Mouse (Mus musculus) CH12.LX (cell line): ENCODE measurements around the gene Kif13a. TPM values are rescaled to one million over a fixed set of nuclear protein-coding genes. Genes with fewer than 3 reads are reported as not detected.

Experiments used
- DNase-seq: peaks from one replicate; pipeline ENCODE4 v3.0.0-alpha.2; 2013; ENCODE audit errors: extremely low read depth
- H3K27ac ChIP-seq: 2 replicates; pipeline ENCODE4 v1.5.1; 2012; ENCODE audit warnings: low read depth, mild to moderate bottlenecking, control low read depth, moderate library complexity; ENCODE audit not compliant: insufficient read depth
- H3K27me3 ChIP-seq: replicated peaks from 2 replicates; pipeline ENCODE3; 2012; ENCODE audit warnings: inconsistent platforms
- H3K36me3 ChIP-seq, 2 experiments: replicated peaks in 1 of 2; 2 replicates each; pipeline versions ENCODE3 to v1.6.1; 2012; ENCODE audit warnings: inconsistent platforms in 1 of 2, low read length in 1 of 2, mild to moderate bottlenecking in 1 of 2, mixed read lengths in 1 of 2, moderate library complexity in 1 of 2; ENCODE audit not compliant: control insufficient read depth in 1 of 2, insufficient read depth in 1 of 2
- H3K4me1 ChIP-seq, 2 experiments: 2 replicates each; pipeline ENCODE4 v1.6.1; 2012; ENCODE audit warnings: inconsistent platforms in 1 of 2, moderate library complexity in 1 of 2; ENCODE audit not compliant: insufficient read depth in 2 of 2, control insufficient read depth in 1 of 2
- H3K4me2 ChIP-seq: 2 replicates; pipeline ENCODE4 v1.6.1; 2012; ENCODE audit warnings: low read depth, mild to moderate bottlenecking, control low read depth; ENCODE audit not compliant: poor library complexity, insufficient read depth, severe bottlenecking
- H3K4me3 ChIP-seq, 3 experiments: fragments of 150-350 bp in 1 of 3; sonication (generic) in 1 of 3; replicated peaks in 1 of 3; 2 replicates each; pipeline versions ENCODE3 to v1.5.1; 2011 to 2012; ENCODE audit warnings: low read depth in 2 of 3, low read length in 2 of 3, mild to moderate bottlenecking in 2 of 3, moderate library complexity in 2 of 3, control low read depth in 1 of 3, improper control_type of control experiment in 1 of 3, inconsistent platforms in 1 of 3, mixed read lengths in 1 of 3; ENCODE audit not compliant: poor library complexity in 1 of 3
- H3K79me2 ChIP-seq: replicated peaks from 2 replicates; pipeline ENCODE4 v1.6.1; 2012; ENCODE audit warnings: mild to moderate bottlenecking, moderate library complexity; ENCODE audit not compliant: control insufficient read depth, poor library complexity, insufficient read depth, severe bottlenecking; ENCODE audit errors: extremely low read depth
- H3K9ac ChIP-seq: 2 replicates; pipeline ENCODE4 v1.6.1; 2012; ENCODE audit warnings: low read depth, mild to moderate bottlenecking, control low read depth, moderate library complexity; ENCODE audit not compliant: insufficient read depth
- H3K9me3 ChIP-seq: replicated peaks from 2 replicates; pipeline ENCODE3; 2012; ENCODE audit warnings: low read length, inconsistent platforms, mixed read lengths
- BHLHE40 ChIP-seq: IDR thresholded peaks from 2 replicates; pipeline ENCODE4 v1.6.1; 2011; ENCODE audit warnings: mild to moderate bottlenecking, low read depth, low read length, improper control_type of control experiment
- CTCF ChIP-seq, 2 experiments: IDR thresholded peaks in 1 of 2; conservative IDR thresholded peaks in 1 of 2; 2 replicates each; pipeline ENCODE4 v1.5.1; 2011 to 2012; ENCODE audit warnings: low read depth in 2 of 2, low read length in 2 of 2, improper control_type of control experiment in 1 of 2, inconsistent platforms in 1 of 2, mild to moderate bottlenecking in 1 of 2, moderate library complexity in 1 of 2
- E2F4 ChIP-seq: IDR thresholded peaks from 2 replicates; pipeline ENCODE4 v1.6.1; 2011; ENCODE audit warnings: low read depth, low read length, improper control_type of control experiment; ENCODE audit not compliant: insufficient replicate concordance
- ELF1 ChIP-seq: IDR thresholded peaks from 2 replicates; pipeline ENCODE4 v1.6.1; 2014; ENCODE audit warnings: low read depth, mild to moderate bottlenecking, inconsistent platforms, low read length, improper control_type of control experiment
- ETS1 ChIP-seq: conservative IDR thresholded peaks from 2 replicates; pipeline ENCODE4 v1.6.1; 2012; ENCODE audit warnings: low read depth, mild to moderate bottlenecking, inconsistent platforms, low read length, improper control_type of control experiment, moderate library complexity
- IRF4 ChIP-seq: IDR thresholded peaks from 2 replicates; pipeline ENCODE4 v1.6.1; 2014; ENCODE audit warnings: low read depth, mild to moderate bottlenecking, inconsistent platforms, low read length, improper control_type of control experiment
- KAT2A ChIP-seq: IDR thresholded peaks from 2 replicates; pipeline ENCODE4 v1.6.1; 2012; ENCODE audit warnings: low read length, improper control_type of control experiment, inconsistent platforms; ENCODE audit not compliant: insufficient replicate concordance
- MAFK ChIP-seq: IDR thresholded peaks from 2 replicates; pipeline ENCODE4 v1.6.1; 2011; ENCODE audit warnings: low read length, improper control_type of control experiment; ENCODE audit not compliant: insufficient replicate concordance
- MAX ChIP-seq: IDR thresholded peaks from 2 replicates; pipeline ENCODE4 v1.6.1; 2011; ENCODE audit warnings: low read length, improper control_type of control experiment
- MEF2A ChIP-seq: IDR thresholded peaks from 2 replicates; pipeline ENCODE4 v1.6.1; 2014; ENCODE audit warnings: low read depth, mild to moderate bottlenecking, inconsistent platforms, low read length, improper control_type of control experiment, borderline replicate concordance
- MXI1 ChIP-seq: IDR thresholded peaks from 2 replicates; pipeline ENCODE4 v1.6.1; 2011; ENCODE audit warnings: mild to moderate bottlenecking, low read depth, low read length, improper control_type of control experiment
- MYC ChIP-seq: IDR thresholded peaks from 2 replicates; pipeline ENCODE4 v1.6.1; 2011; ENCODE audit warnings: low read depth, mild to moderate bottlenecking, improper control_type of control experiment, low read length
- NELFE ChIP-seq: IDR thresholded peaks from 2 replicates; pipeline ENCODE4 v1.6.1; 2011; ENCODE audit warnings: low read depth, low read length, improper control_type of control experiment
- PAX5 ChIP-seq: IDR thresholded peaks from 2 replicates; pipeline ENCODE4 v1.6.1; 2012; ENCODE audit warnings: low read length, inconsistent platforms, mixed read lengths
- RAD21 ChIP-seq: IDR thresholded peaks from 2 replicates; pipeline ENCODE4 v1.6.1; 2011; ENCODE audit warnings: low read depth, mild to moderate bottlenecking, low read length, improper control_type of control experiment, moderate library complexity
- RCOR1 ChIP-seq: conservative IDR thresholded peaks from 2 replicates; pipeline ENCODE4 v1.6.1; 2012; ENCODE audit warnings: low read depth, mild to moderate bottlenecking, inconsistent platforms, low read length, improper control_type of control experiment
- UBTF ChIP-seq: IDR thresholded peaks from 2 replicates; pipeline ENCODE4 v1.6.1; 2012; ENCODE audit warnings: low read depth, mild to moderate bottlenecking, inconsistent platforms, low read length, improper control_type of control experiment, moderate library complexity
- USF1 ChIP-seq: IDR thresholded peaks from 2 replicates; pipeline ENCODE4 v1.6.1; 2014; ENCODE audit warnings: low read depth, mild to moderate bottlenecking, inconsistent platforms, low read length, improper control_type of control experiment
- USF2 ChIP-seq: conservative IDR thresholded peaks from 2 replicates; pipeline ENCODE4 v1.6.1; 2011; ENCODE audit warnings: low read depth, low read length, improper control_type of control experiment
- dilution Hi-C: fragments of 300-500 bp; cut with MboI; formaldehyde crosslinking; loops from 2 replicates; pipeline ENCODE4 v1.14.3; 2020; ENCODE audit warnings: low sequenced_read_pairs; ENCODE audit not compliant: extremely low pct_unique_long_range_greater_than_20kb, extremely low pct_ligation_motif_present
- in situ Hi-C: fragments of 300-500 bp; cut with MboI; formaldehyde crosslinking; loops from 3 replicates; pipeline ENCODE4 v1.14.3; 2019; ENCODE audit warnings: low sequenced_read_pairs, low pct_ligation_motif_present, low pct_unique_long_range_greater_than_20kb, mixed read lengths
- polyA plus RNA-seq: library from polyadenylated mRNA; unstranded; fragments of >175 nt; gene quantifications from 2 replicates; pipeline ENCODE4 v1.2.1, GENCODE M21; 2012; ENCODE audit warnings: low read depth; ENCODE audit not compliant: insufficient read length
- total RNA-seq, 2 experiments: library from RNA; depleted of rRNA; stranded (reverse); fragments of 300-350 nt in 1 of 2; fragments of >200 nt in 1 of 2; gene quantifications; 2 replicates each; pipeline ENCODE4 v1.2.3; 2012 to 2014

The Kif13a gene
- total and polyA plus RNA-seq, 3 experiments: not detected

DNA sequence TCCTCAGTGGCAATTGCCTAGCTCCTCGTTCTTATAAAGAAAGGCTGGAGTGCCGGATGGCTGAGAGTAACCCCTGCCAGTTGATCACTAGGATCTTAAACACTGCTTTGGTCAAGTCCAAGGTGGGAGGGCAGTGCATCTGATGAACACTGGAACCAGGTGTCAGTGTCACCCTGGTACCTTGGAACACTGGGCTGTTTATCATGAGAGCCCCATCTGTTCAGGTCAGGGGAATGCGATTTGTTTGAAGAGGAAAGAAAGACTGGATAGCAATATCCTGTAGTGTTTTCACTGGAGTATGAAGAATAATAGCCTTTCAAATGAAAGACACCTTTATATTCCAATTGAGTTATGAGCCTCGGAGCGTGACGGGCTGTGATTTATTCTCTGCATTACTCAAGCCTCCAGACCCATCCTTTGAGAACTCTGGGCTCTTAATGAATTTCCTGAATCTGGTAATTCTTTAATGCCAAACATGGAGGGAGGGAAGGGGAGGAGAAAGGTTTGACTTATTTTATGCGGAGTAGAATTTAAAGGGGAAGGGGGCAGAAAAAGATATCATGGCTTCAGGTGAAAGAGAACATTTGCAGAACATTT is 31.3 kb upstream of the Kif13a start:
- TF ChIP-seq E2F4: no peak
- TF ChIP-seq MAX: no peak
- TF ChIP-seq ETS1: no peak
- TF ChIP-seq MYC: no peak
- no peak for TF ChIP-seq KAT2A
- TF ChIP-seq NELFE: no peak
- TF ChIP-seq RAD21: no peak
- no peak for TF ChIP-seq IRF4
- TF ChIP-seq MXI1: no peak
- TF ChIP-seq MEF2A: no peak
- TF ChIP-seq RCOR1: no peak
- TF ChIP-seq MAFK: no peak
- no peak for TF ChIP-seq USF1
- no peak for TF ChIP-seq ELF1
- TF ChIP-seq, all 38 proteins: peak for 0
- no peak for DNase-seq
- dilution Hi-C loops: no loop called here
- H3K79me2 ChIP-seq: no peaks in the 10 kb centered on the region
- H3K4me3 ChIP-seq: no peak overlapping the region
- H3K27ac ChIP-seq: no peak overlapping the region
- peaks cover 0 to 3% of the 10 kb centered on the region in 2 experiments; a peak in 1 of 4 replicates for H3K4me1 ChIP-seq
- in situ Hi-C loops: no loop called here
- no peak overlapping the region for H3K4me2 ChIP-seq
- no peaks in the 10 kb centered on the region for H3K36me3 ChIP-seq
- H3K9ac ChIP-seq: no peak overlapping the region
- peaks cover 4% of the 10 kb centered on the region for H3K9me3 ChIP-seq
- H3K27me3 ChIP-seq: no peaks in the 10 kb centered on the region

DNA sequence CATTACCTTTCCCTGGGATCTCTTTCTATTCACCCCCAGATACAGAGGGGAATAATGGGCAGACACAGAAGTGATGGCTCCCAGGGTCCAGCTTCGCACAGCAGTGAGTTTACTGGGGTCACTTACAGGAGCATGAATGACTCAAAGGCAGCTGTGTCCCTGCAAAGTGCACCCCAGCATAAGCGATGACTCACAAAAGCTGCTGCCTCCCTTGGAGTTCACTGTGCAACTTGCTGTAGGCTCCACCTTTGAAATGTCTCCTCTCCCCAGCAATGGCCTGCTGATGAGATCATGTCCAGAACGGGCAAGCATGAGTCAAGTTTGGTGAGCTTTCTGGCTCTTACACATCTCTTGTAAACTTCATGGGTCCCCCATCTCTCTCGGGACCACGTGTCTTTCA is 29.5 kb upstream of the Kif13a start:
- dilution Hi-C loops (no loop called here), in situ Hi-C loops (no loop called here)
- Histone ChIP-seq H3K4me1 (peaks cover 0 to 3% of the 10 kb centered on the region in 2 experiments; a peak in 1 of 4 replicates), H3K27ac (no peak overlapping the region), H3K27me3 (no peaks in the 10 kb centered on the region), H3K79me2 (no peaks in the 10 kb centered on the region), H3K4me3 (no peak overlapping the region), H3K9me3 (peaks cover 1% of the 10 kb centered on the region), H3K36me3 (no peaks in the 10 kb centered on the region), H3K9ac (no peak overlapping the region), H3K4me2 (no peak overlapping the region)
- TF ChIP-seq CTCF (conservative IDR thresholded peaks at IDR 0.05 in 1 of 2, IDR thresholded peaks at IDR 0.05 in 1 of 2; ENCODE audit: low read depth in 2 of 2, low read length in 2 of 2) (no peak), USF2 (no peak), RCOR1 (no peak), BHLHE40 (no peak), UBTF (no peak), PAX5 (no peak)
- DNase-seq: no peak
